Mouse (Mus musculus): ENCODE results near the gene Cpne1. TPM values are rescaled to one million over a fixed set of nuclear protein-coding genes. Genes with fewer than 3 reads are reported as not detected.

The Cpne1 gene
- 60.0 TPM for polyA plus RNA-seq (2017; shearing (Covaris generic))

GRCm38 (mm10) chr2:156111358-156112079 is at the start of gene Cpne1, which contains the start of gene Rbm12:
Cpne1 (minus strand) TSS chr2:156111965.
Rbm12 (minus strand) TSS chr2:156111978.

GRCm38 (mm10) chr2:156143953-156144724 is 32.4 kb upstream of the Cpne1 start, which contains the start of the genes Romo1 and Nfs1:
Romo1 (plus strand) TSS chr2:156144039.
Nfs1 (minus strand) TSS chr2:156144186.

GRCm38 (mm10) chr2:156126992-156127391 is 15.2 kb upstream of the Cpne1 start, which contains the start of gene Gm28036:
Gm28036 (minus strand) TSS chr2:156127092.

GRCm38 (mm10) chr2:156065099-156066041 is 46.4 kb downstream of the Cpne1 start, which contains the start of gene Spag4:
Spag4 (plus strand) TSS chr2:156065175.

DNA sequence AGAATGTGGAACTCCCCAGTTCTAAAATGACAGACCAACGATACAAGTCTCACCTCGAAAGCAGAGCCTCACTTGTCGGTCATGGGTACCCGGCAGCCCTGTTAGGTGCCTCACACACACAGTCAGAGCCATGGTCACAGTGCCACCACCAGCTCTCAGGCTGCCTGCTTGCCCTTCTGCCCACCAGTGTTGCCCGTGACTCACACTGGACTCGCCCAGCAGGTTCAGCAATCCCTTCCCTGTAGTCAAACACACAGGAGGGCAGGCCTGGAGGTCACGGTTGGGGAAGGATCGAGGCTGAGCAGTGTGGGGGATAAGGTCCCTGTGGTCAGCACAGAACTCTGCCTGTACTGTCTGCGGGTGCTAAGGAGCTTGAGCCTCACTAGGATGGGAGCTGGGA is 58.9 kb downstream of the Cpne1 start, which contains the start of gene Fer1l4:
TSS of gene Fer1l4 (minus strand) at position 132 of the 400 bp plus-strand sequence.

Other genes starting within 250 kb of the Cpne1 start
- 31.1 TPM for gene Uqcc1, start 181.7 kb downstream of the Cpne1 start, polyA plus RNA-seq (2017; shearing (Covaris generic))
- gene Gm15557, start 171.2 kb downstream of the Cpne1 start, polyA plus RNA-seq (2017; shearing (Covaris generic)), result not detected
- gene Gdf5, start 166.6 kb downstream of the Cpne1 start, polyA plus RNA-seq (2017; shearing (Covaris generic)), result not detected
- gene Cep250, start 155.5 kb downstream of the Cpne1 start, polyA plus RNA-seq (2017; shearing (Covaris generic)), result 21.9 TPM
- 1.2 TPM for gene 6430550D23Rik, start 104.0 kb downstream of the Cpne1 start, polyA plus RNA-seq (2017; shearing (Covaris generic))
- gene Ergic3, start 103.9 kb downstream of the Cpne1 start, polyA plus RNA-seq (2017; shearing (Covaris generic)), result 105 TPM
- gene Fer1l4, start 59.0 kb downstream of the Cpne1 start, polyA plus RNA-seq (2017; shearing (Covaris generic)), result not detected
- gene Spag4, start 46.8 kb downstream of the Cpne1 start, polyA plus RNA-seq (2017; shearing (Covaris generic)), result 4.3 TPM
- gene Rbm12, start within 50 bp of the Cpne1 start, polyA plus RNA-seq (2017; shearing (Covaris generic)), result 52.0 TPM
- gene Gm28036, start 15.1 kb upstream of the Cpne1 start, polyA plus RNA-seq (2017; shearing (Covaris generic)), result 29.0 TPM
- gene Romo1, start 32.1 kb upstream of the Cpne1 start, polyA plus RNA-seq (2017; shearing (Covaris generic)), result 128 TPM
- 33.4 TPM for gene Nfs1, start 32.2 kb upstream of the Cpne1 start, polyA plus RNA-seq (2017; shearing (Covaris generic))
- 1,812 TPM for gene Rbm39, start 68.3 kb upstream of the Cpne1 start, polyA plus RNA-seq (2017; shearing (Covaris generic))
- gene Phf20, start 84.5 kb upstream of the Cpne1 start, polyA plus RNA-seq (2017; shearing (Covaris generic)), result 63.6 TPM
- 5.3 TPM for gene Cnbd2, start 200.3 kb upstream of the Cpne1 start, polyA plus RNA-seq (2017; shearing (Covaris generic))
- 74.1 TPM for gene Scand1, start 200.7 kb upstream of the Cpne1 start, polyA plus RNA-seq (2017; shearing (Covaris generic))